Mouse (Mus musculus): ENCODE results near the gene Lgr6. TPM values are rescaled to one million over a fixed set of nuclear protein-coding genes. Genes with fewer than 3 reads are reported as not detected.

Gene Lgr6
- total RNA-seq, 1 experiment from 2014 or later = not detected

GRCm38 (mm10) chr1:135023583-135023982, 81.5 kb downstream of the Lgr6 start:
- no peak for ATAC-seq (replicated peaks; ENCODE audit: insufficient number of reproducible peaks, low FRiP score, low TSS enrichment, poor library complexity, severe bottlenecking)

DNA sequence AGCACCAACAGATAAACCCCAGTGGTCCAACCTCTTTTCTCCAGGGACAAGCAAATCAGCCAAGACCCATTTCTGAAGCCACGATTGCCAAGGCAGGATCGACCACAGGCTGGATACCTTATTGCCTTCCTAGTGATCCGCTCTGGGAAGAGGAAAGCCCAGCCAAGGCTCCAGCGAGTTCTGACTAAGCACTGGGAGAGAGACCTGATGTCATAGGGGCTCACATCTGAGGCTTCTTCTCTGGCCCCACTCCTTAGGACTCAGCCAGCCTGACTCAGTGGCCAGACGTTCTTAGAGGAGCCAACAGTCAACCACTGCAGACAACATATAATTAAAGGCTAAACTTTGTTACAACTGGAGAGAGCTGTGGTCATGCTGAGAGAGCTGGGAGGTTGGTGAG, 83.1 kb downstream of the Lgr6 start:
- no peak for ATAC-seq (replicated peaks; ENCODE audit: insufficient number of reproducible peaks, low FRiP score, low TSS enrichment, poor library complexity, severe bottlenecking)

- no peak for ATAC-seq (replicated peaks; ENCODE audit: insufficient number of reproducible peaks, low FRiP score, low TSS enrichment, poor library complexity, severe bottlenecking)
Observed at GRCm38 (mm10) chr1:135020970-135021369, 84.1 kb downstream of the Lgr6 start.

- ATAC-seq (replicated peaks; ENCODE audit: insufficient number of reproducible peaks, low FRiP score, low TSS enrichment, poor library complexity, severe bottlenecking) = no peak
Observed at GRCm38 (mm10) chr1:135020281-135020940, 84.7 kb downstream of the Lgr6 start.

- ATAC-seq (replicated peaks; ENCODE audit: insufficient number of reproducible peaks, low FRiP score, low TSS enrichment, poor library complexity, severe bottlenecking) = no peak
Observed at GRCm38 (mm10) chr1:135019775-135020167, 85.3 kb downstream of the Lgr6 start.

GRCm38 (mm10) chr1:135019087-135019774, 85.8 kb downstream of the Lgr6 start:
- no peak for ATAC-seq (replicated peaks; ENCODE audit: insufficient number of reproducible peaks, low FRiP score, low TSS enrichment, poor library complexity, severe bottlenecking)

DNA sequence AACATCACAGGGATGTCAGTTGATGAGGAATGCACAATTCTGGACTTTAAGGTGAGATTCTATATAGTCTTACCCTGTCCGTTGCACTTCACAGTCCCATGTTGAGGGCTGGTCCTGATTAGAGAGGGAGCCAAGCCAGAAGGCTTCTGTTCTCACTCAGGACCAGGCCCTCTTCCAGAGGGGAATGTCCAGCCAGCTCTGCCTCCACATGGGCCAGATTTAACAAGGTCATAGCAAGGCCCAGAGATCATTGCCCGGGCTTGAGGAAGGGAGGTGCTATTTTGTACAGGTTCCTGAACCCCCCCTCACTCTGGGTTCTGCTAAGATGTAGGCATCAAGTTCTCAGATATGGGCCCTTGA, 87.4 kb downstream of the Lgr6 start:
- no peak for ATAC-seq (replicated peaks; ENCODE audit: insufficient number of reproducible peaks, low FRiP score, low TSS enrichment, poor library complexity, severe bottlenecking)

DNA sequence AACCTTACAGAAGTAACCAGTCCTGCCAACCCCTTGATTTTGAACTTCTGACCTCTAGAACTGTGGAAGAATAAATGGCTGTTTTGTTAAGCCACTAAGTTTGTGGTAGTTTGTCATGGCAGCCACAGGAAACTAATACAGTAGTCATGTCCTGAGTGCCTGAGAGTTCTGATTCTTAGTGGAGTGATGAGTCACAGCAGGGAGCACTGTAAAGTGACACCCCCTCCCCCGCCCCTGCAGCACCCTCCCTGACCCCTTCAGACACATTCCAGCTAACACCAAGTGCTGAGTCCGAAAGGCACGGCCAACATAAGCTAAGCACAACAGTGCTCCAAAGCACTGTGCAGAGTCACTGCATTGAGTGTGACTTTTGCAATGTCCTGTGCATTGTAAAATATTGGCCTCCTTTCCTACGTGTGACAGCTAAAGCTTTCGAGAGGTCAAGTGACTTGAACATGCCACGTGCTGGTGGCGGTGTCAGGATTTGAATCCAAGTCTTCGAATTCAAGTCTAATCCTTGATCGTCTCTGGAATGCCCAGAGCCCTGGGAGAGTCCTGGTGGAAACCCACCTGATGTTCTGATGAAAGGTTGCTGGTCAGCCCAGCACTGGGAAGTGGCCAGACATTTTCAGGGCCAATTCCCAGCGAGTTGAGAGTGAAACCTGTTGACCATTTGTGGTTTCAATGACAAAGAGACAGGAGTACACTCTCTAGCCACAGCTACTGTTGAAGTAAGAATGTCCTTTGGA, 88.0 kb downstream of the Lgr6 start:
- no peak for ATAC-seq (replicated peaks; ENCODE audit: insufficient number of reproducible peaks, low FRiP score, low TSS enrichment, poor library complexity, severe bottlenecking)

- no peak for ATAC-seq (replicated peaks; ENCODE audit: insufficient number of reproducible peaks, low FRiP score, low TSS enrichment, poor library complexity, severe bottlenecking)
Observed at GRCm38 (mm10) chr1:135014921-135015445, 90.1 kb downstream of the Lgr6 start.

- no peak for ATAC-seq (replicated peaks; ENCODE audit: insufficient number of reproducible peaks, low FRiP score, low TSS enrichment, poor library complexity, severe bottlenecking)
Observed at GRCm38 (mm10) chr1:135012472-135012871, 92.6 kb downstream of the Lgr6 start.

DNA sequence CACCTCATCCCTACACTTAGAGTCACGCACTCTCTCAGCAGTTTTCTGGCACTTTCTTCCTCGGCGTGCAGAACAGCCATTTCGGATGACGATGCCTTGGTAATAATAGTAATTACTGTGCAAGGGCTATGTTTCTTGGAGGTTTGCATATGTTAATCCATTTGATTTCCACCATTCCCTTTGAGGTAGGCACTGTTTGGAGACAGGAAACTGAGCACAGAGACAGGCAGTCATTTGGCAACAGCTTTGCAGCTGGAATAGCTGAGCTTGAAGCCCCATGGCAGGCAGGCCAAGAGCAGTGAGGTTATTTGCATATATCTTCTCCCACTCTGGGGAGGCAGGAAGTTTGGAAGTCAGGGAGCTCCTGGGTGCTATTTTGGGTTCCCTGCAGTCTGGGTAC, 93.2 kb downstream of the Lgr6 start:
- ATAC-seq (replicated peaks; ENCODE audit: insufficient number of reproducible peaks, low FRiP score, low TSS enrichment, poor library complexity, severe bottlenecking) = no peak

DNA sequence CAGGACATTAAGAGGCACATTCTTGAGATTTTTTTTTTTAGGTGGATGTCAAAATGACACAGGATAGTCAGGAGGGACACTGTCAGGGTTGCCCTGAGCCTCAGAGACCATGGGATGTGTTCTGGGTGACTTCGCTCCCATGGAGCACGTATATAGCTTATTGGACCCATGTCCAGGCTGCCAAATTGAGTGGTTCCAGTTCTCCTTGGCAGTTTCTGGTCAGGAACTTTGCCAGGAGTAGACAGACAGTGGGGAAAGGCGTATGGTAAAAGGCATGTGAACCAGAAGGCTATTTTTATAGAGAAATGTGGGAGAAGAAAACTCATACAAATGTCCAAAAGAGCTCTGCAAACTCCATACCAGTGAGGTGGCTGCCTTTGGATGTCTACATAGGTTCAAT, 95.2 kb downstream of the Lgr6 start:
- ATAC-seq (replicated peaks; ENCODE audit: insufficient number of reproducible peaks, low FRiP score, low TSS enrichment, poor library complexity, severe bottlenecking) = no peak

DNA sequence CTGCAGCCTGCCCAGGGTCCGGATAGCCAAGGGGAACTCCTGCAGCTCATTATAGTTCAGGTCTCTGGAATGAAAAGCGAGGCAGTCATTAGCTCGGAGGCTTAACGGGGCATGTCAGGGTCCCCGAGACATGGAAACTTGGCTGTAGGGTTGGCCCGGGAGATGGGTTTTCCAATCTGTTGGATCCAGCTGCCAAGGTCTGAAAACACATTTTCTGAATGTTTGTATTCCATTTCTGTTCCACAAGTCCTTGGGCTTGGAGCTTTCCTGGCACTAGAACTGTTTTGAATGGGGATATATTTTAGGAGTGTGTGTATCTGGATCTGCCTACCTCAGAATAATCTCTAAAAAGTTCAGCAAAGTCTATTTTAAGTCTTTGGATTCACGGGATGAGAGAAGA, 99.4 kb downstream of the Lgr6 start:
- no peak for ATAC-seq (replicated peaks; ENCODE audit: insufficient number of reproducible peaks, low FRiP score, low TSS enrichment, poor library complexity, severe bottlenecking)

DNA sequence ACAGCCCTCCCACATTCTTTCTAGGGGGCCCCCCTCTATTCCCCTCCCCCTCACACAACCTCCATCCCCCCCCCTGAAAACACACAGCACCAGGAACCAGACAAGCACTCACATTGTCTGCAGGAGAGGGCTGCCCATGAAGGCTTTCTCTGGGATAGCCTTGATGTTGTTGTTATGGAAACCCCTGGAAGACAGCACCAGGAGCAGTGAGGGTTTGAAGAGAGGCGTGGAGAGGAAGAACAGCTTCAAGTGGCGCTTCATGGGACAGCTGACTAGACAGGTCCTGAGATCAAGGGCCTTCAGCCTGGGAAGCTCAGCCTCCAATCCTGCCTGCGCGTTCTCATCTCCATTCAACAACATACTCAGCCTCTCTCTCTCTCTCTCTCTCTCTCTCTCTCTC, 101.7 kb downstream of the Lgr6 start:
- ATAC-seq (replicated peaks; ENCODE audit: insufficient number of reproducible peaks, low FRiP score, low TSS enrichment, poor library complexity, severe bottlenecking) = no peak

DNA sequence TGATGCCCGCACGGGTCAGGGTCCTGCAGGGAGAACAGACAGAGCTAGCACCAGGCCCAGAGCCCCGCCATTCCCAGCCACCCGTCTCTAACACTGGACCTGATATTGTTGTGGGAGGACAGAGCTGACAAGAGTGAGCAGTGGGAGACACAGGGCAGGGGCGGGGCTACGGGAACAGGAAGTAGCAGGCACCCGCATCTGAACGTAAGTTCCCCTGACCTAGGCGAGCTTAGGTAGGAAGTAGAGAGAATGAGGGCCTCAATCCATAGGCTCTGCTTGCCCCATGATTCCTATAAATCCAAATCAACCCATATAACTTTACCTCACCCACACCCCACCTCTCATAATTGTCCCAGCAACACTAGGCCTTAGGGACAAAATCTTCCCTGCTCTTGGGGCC, 104.5 kb downstream of the Lgr6 start:
- ATAC-seq (replicated peaks; ENCODE audit: insufficient number of reproducible peaks, low FRiP score, low TSS enrichment, poor library complexity, severe bottlenecking) = no peak

GRCm38 (mm10) chr1:134998231-134998630, 106.8 kb downstream of the Lgr6 start:
- no peak for ATAC-seq (replicated peaks; ENCODE audit: insufficient number of reproducible peaks, low FRiP score, low TSS enrichment, poor library complexity, severe bottlenecking)

- ATAC-seq (replicated peaks; ENCODE audit: insufficient number of reproducible peaks, low FRiP score, low TSS enrichment, poor library complexity, severe bottlenecking) = no peak
Observed at GRCm38 (mm10) chr1:134997568-134997967, 107.5 kb downstream of the Lgr6 start.

DNA sequence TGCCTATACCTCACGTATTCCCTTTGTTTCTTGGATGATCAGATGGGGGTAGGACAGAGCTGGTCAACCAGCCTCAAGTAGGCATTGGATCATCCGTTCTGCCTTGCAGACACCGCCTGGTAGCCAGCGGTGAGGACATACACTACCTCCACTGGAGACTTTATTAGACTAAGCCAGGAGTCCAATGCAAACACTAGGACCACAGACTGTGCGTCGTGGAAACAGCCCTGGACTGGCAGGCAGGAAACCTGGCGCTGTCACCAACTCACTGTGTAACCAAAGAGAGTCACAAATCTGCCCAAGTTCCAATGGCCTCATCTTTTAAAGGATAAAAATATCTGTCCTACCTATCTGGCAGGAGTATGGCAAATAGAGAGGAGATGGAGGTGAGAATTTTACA, 108.6 kb downstream of the Lgr6 start:
- no peak for ATAC-seq (replicated peaks; ENCODE audit: insufficient number of reproducible peaks, low FRiP score, low TSS enrichment, poor library complexity, severe bottlenecking)

DNA sequence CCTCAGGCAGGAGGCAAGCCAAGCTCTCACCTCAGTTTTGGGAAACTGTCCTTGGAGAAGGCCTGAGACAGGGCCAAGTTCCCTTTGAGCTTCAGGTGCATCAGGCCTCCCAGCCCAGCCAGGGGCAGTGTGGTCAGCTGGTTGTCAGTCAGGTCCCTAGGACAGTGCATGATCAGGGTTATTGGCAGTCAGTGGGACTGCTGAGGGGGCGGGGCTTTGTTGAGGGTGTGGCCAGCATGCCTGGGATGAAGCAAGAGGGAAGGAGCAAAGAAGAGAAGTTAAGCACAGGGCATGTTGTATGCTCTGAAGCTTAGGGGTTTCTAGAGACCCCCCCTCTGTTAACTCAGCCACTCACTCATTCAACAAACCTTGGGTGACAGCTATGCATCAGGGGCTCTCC, 109.1 kb downstream of the Lgr6 start:
- ATAC-seq (replicated peaks; ENCODE audit: insufficient number of reproducible peaks, low FRiP score, low TSS enrichment, poor library complexity, severe bottlenecking) = no peak

DNA sequence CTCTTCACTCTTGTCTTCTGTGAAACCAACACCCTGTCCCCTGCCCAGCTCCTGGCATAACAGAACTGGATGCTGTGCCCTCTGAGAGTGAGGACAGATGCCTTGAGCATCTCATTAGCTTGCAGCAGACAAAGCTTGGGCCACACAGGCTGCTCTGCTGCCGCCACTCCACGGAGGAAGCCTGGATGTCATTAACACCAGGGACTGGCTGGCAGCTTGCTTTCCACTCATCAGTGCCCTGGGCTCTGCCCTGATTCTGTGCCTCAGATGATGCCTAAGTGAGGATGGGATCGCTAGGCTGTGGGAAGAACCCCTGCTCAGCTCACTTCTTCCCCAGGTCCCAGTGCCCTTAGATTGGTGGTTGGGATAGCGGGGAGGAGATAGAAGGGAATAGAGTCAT, 109.6 kb downstream of the Lgr6 start:
- no peak for ATAC-seq (replicated peaks; ENCODE audit: insufficient number of reproducible peaks, low FRiP score, low TSS enrichment, poor library complexity, severe bottlenecking)

Data from monocyte, adult 5-6 weeks (primary cell).